Mouse (Mus musculus) ovary, postnatal 14 days (tissue): ENCODE measurements around the gene Pgd.
A peak's percentile ranks its signal among the peaks of the same experiment; 100 is the strongest.

Source experiments
- DNase-seq: peaks from one replicate; pipeline ENCODE4 v3.0.0; 2022; ENCODE audit warnings: low spot score

Pgd gene

DNA sequence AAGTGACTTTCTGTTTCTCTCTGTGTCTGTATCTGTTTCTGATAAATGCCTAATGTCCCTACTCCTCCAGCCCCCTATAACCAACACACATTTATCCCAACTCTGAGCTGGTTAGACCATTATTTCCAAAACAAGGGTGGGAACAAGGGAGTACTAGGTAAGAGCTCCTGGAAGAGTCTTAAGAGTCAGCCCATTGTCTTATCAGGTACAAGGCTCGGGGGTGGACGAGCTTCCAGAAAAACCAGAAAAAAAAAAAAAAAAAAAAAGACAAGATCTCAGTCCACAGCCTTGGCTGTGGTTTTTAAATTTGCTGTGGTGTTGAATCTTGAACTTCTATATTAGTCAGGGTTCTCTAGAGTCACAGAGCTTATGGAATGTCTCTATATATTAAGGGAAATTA lies 1.4 kb upstream of the Pgd start:
- no peak for DNase-seq

DNA sequence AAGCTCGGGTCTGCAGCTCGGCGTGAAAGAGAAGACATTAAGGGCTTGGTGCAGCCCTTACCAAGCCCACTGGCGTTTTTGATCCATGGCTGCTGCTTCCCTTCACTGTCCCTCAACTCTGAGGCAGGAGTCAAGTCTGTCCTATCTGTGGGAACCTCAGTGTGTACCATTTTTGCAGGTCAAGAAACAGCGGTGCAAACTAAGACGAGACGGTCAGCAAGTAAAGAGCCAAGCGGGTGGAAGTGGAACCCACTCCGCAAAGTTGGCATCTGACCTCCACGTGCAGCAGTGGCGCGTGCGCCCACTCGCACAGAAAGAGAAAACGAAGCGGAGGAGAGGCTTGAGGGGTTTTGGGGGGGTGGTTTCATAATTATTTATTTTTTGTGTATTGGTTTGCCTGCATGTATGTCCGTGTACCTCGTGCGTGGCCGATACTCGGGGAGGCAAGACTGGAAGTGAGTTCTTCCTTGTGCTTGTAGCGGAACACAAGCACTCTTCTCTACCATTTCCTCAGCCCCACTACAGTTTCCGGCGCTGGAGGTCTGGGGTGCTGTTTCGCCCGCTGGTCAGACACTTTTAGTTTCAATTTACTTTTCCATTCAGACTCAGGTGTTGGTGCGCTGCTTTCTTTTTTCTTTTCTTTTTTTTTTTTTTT lies 513 bp upstream of the Pgd start:
- no peak for DNase-seq

DNA sequence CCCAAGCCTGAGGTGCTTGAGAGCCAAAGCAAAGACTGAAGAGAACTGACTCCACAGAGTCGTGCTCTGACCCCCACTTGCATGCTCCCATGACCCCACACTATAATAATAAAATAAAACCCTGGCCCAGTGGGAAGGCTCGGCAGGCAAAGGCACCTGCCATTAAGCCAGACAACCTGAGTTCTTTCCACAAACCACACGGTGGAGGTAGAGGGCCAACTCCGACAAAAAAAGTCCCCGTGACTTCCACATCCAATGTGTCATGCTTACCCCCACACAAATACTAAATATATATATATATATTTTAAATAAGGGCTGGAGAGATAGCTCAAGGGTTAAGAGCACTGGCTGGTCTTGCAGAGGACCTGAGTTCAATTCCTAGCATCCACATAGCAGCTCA lies 2.4 kb downstream of the Pgd start:
- no peak for DNase-seq

DNA sequence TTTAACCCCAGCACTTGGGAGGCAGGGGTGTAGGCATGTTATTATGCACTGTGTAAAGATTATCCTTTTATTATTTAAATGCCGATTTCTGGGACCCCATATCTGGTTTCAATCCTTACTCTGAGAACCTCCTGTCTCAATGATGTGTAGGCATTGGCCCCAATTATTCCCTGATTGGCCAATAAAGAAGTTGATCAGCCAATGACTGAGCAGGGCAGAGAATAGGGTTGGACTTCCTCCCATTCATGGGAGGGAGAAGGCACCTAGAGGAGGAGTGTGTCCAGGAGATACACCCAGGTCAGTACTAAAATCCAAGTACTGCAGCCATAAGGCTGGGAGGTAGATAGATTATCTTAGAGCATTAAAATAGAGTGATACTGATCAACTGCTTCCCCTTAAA lies 3.4 kb downstream of the Pgd start:
- DNase-seq, result no peak

DNA sequence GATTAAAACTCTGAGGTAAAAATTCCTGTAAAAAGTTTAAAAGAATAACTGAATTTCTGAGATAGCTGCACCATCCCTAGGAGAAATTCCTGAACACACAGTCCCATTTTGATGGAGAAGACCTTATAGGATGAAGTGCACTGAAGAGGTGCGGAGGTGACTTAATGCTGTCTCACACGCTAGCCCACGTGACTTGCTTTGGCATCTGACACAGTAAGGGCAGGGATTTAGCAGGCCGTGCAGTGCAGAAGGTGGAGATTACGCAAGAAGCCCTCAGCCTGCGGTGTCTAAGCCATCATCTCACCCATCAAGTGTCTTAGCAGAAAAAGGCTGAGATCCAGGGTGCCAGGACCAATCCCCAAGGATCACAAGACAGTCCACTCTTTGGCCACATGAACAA lies 5.4 kb downstream of the Pgd start:
- no peak for DNase-seq

DNA sequence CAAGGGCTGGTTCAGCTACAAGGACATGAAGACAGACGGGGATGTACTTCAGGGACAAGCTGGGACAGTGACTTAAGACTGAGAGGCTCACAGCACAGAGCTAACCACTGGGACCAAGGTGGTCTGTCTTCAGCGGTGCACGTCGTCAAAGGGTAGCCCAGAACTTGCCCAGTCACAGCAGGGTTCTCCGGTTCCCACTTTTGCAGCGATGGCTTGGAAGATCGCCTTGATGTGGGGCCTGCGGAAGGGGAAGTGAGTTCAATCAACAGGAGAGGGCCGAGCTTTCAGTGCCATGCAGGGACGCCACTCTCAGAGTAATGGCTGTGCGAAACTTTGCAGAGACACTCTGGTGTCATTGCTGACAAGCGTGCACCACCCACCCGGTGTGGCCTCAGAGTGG lies 6.7 kb downstream of the Pgd start:
- no peak for DNase-seq

DNA sequence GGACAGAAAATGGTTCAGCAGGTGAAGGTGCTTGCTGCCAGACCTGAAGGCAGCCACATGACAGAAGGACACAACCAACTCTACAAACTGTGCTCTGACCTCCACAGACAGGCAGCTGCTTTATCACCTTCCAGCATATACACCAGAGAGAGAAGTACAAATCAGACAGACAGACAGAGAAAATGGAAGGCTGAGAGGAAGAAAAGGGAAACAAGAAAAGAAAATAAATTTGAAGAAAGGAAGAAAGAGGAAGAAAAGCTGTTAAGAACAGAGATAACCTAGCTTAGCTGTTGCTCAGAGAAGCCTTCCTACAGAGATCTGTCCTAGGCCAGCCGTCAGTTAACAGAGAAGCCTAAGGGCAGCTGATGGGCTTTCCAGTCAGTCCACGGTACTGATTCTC lies 7.4 kb downstream of the Pgd start:
- DNase-seq, result no peak

DNA sequence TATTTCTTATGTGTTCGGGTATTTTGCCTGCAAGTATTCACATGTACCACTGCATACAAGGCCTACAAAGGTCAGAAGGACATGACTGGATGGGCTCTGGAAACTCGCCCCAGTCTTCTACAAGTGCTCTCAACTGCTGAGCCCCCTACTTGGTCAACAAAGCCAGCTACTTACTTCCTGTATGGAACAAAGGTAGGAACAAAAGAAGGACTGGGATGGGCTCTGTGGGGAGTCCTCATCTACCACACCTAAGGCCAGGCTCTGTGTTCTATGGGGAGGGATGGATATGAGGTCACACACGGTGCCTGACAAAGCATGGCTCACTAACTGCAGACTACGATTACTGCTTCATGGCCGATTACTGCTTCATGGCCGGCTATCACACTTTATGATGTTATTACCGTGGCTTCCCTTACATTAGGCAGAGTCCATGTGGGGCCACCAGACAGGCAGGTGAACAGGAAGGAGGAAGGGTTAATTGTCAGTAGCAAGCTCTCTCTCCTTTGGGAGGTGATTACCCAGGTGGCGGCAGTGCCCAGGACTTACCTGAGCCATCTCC lies 9.1 kb downstream of the Pgd start:
- no peak for DNase-seq

DNA sequence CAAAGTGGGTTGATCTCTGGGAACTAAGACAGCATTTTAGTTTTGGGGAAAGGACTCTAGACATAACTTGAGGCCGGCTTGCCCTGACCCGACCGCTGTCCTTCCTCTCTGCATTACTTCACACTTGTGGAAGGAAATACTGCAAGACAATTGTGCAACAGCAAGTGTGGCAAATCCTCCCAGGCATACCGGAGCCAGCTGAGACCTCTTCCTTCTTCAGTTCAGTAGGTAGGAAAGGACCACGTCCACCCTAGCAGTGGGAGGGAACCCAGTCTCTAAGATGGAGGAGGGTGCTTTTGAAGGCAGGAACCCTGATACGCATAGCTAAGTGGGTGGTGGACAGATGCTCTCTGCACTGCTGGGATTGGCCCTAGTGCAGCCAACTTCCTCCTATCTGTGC lies 10.9 kb downstream of the Pgd start:
- no peak for DNase-seq

DNA sequence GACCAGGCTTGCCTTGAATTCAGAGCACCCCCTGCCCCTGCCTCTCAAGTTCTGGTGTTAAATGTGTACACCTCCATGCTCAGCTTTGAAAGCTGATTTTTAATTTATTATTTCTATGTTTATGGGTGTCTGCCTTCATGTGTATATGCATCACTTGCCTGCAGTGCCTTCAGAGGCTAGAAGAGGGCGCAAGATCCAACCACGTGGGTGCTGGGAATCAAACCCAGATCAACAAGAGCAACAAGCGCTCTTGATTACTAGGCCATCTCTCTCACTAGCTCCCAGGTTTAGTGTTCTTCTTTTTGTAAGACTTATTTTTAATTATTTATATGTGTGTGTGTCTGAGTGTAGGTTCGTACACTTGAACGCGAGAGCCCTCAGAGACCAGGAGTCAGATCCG lies 11.7 kb downstream of the Pgd start:
- DNase-seq, result no peak

DNA sequence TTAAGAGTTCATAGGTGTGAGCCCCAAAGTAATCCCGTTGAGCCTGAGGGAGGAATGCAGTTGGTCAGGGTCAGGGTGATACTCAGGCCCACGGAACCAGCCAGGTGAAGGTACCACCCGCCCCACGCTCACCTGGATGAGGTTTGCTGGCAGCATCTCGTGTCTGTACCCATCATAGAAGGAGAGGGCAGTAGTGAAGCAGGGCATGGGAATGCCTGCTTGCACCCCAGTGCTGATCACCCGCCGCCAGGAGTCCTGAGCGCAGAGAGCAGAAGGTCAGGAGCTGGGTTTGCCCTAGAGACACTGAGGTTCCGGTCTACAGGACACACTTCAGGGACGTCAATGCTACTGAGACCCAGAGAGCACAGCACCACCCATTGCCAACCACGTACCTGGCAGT lies 15.8 kb downstream of the Pgd start:
- DNase-seq, result no peak

DNA sequence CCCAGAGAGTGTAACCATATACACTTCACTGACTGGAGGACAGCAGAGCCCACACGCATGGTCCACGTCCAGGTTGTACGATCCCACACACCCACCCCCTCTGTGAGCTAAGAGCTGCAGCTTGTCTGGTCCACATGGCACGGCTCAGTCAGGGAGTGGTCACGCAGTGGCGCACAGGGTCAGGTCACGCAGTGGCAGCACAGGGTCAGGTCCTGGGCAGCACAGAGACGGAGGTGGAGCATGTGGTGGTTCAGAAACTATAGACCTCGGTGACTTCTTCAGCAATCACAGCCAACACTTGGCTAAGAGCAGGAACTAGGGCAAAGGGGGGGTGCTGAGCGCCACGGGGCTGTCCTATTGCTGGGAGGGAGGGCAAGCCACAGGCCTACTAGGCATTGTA lies 16.3 kb downstream of the Pgd start:
- no peak for DNase-seq

DNA sequence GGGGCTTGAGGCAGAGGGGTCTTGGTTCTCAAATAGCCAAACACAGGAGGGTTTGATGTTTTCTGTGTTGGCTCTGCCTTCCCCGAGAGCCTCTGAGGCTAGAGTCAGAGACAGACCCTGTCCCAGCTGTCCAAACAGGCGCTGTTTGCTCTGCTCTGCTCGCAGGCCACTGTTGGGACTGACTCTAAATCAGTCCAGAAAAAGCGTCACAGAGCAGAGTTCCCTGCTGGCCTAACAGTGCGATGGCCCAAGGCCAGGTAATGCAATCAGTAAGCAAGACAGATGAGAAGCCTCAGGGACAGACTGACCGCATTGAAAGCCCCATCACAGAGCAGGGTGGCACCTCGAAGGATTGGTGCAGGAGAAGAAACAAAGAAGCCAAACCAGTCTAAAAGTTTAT lies 17.0 kb downstream of the Pgd start:
- no peak for DNase-seq

DNA sequence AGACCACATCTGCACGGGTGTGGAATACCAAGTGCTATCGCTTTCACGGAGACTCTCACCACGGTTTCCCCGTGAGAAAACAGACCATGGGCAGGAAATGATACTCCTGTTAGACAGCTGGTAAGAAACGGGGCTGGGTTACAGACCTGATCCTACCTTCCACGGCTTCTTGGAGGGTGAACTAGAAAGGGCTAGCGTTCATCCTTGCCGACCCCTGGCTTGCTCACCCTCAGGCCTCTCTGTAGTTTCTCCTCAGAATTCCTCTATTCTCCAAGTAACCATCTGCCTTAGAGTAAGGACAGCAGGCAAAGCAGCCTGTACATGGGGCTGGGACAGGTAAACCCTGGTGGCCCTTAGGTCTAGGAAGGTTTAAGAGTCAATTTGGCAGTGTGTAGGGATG lies 17.4 kb downstream of the Pgd start:
- no peak for DNase-seq

DNA sequence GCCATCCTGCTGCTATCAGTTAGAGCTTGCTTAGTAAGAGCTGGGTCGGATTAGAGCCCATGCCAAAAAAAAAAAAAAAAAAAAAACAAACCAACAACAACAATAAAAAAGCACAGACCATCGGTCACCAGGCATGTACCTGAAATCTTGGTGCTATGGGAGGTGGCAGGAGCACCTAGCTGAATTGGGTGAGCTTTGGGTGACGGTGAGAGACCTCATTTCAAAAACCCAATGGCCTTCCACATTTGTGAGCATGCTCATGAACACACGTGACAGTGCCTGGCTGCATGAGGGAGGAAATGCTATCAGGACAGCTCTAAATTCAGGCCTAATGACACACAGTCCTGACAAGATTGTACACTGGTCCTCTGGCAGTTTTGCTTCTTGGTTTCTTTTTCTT lies 18.5 kb downstream of the Pgd start:
- DNase-seq, result no peak

DNA sequence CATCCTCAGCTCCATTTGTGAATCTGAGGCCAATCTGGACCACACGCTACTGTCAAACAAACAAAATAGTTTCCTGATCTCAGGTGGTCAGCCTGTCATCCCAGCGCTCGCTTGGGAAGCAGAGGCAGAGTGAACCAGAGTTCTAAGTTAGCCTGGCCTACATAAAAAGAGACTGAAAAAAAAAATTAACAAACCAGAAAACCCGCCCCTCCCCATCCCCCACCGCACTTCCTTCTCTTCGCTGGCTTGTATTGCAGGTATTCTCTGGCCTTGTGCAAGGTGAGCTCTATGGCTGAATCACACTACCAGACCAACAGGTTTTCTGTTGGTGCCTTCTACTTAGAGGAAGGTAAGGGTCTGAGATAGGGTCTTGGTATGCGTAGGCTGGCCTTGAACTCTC lies 19.0 kb downstream of the Pgd start:
- no peak for DNase-seq

DNA sequence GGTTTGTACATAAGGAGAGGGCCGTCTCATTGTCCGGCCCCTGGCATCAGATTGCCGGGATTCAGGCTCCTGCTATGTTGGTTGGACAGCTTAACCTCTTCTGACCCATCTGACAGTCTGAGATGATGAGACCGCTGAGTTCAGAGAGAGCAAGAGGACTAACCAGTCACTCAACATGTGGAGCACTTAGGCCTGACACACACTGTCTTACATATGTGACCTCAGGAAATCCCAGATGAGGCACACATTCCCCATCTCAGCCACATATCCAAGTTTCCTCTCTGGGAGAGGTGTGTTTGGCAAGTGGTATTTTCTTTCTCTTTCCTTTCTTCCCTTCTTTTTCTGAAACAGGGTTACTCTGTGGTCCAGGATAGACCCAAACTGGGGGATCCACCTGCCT lies 21.4 kb downstream of the Pgd start:
- no peak for DNase-seq

DNA sequence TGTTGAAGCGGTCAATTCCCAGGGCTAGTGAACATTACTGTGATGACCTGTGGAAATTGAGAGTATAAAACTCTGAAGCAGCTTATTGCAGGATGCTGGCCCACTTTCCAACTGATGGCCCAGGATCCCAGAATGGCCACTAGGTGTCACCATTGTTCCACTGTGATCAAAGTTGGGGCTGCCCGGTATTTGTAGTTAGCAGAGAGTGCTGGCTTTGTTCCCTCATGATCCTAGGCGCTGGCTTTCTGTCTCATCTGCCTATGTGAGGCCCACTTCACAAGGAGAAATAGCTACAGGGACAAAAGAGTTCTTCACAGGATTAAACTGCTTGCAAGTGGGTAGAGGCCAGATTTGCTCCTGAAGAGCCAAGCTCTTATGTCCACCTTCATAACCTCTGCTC lies 22.1 kb downstream of the Pgd start:
- peak; percentile 83 for DNase-seq

DNA sequence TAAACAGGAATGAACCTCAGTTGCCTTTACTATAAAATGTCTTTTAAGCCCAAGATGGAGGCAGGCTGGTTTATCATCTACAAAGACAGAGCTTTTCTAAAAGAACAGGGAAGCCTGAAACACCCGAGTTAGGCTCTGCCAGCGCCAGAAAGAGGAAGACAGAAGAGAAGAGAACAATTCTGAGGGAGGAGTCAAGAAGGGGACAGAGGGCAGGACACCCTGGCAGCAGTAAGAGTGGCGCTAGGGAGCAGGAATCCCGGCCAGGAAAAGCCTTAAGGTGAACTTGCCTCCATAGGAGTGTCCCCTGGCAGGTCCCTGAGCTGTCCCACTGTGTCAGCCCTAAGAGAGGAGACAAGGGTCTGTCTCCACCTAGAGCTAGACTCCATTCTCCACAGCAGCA lies 23.0 kb downstream of the Pgd start:
- DNase-seq, result no peak

DNA sequence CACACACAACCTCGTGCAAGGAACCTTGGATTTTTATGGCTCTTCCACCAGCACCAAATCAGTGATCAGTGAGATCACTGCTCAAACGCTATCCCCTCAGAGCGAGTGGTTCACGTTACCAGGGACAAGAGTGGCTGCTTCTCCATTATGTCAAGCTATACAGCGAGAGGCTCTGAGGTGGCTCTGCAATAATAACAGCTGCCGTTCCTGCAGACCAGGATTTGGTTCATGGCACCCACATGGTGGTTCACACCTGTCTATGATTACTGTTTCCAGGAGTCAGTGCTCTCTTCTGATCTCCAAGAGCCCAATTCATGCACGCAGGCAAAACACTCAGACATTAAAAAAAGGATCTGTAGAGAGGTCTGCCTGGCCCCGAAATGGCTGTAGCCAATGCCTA lies 28.1 kb downstream of the Pgd start:
- no peak for DNase-seq

DNA sequence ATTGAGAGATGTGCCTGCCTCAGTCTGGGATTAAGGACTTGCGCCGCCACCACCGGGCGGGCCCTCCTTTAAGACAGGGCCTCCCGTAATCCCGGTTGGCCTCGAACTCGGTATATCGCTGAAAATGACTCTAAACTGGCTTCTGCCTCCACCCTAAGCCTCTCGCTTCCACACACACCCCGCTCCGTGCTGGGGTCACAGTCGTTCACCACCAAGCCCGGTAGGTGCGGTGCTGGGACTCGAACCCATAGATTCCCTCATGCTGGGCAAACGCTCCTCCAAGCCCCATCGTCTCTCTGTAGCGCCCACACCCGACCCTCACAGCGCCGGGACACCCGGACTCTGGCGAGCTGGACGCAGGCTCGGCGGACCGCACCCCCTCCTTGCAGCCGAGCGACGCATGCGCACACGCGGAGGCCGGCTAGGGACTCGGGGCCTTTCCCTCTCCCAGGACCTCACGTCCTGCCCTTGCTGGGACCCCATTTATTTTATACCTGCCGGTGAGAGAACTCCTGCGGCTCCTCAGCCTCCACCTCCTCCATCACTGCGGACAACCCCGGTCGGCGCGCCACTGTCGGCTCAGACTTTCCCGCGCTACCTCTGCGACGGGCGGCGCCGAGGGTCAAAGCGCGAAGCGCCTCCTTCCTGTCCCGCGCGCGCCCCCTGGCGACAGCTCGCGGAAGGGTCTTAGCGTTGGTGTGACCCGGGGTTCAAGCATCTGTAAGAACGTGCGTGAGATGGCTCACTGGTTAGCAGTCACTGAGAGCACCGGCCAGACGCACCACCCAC lies 29.4 kb downstream of the Pgd start, which contains the start of gene Cenps:
Gene Cenps, minus strand, starts transcription at position 648 of the 789 bp plus-strand sequence.
- DNase-seq, result peak; percentile 87

DNA sequence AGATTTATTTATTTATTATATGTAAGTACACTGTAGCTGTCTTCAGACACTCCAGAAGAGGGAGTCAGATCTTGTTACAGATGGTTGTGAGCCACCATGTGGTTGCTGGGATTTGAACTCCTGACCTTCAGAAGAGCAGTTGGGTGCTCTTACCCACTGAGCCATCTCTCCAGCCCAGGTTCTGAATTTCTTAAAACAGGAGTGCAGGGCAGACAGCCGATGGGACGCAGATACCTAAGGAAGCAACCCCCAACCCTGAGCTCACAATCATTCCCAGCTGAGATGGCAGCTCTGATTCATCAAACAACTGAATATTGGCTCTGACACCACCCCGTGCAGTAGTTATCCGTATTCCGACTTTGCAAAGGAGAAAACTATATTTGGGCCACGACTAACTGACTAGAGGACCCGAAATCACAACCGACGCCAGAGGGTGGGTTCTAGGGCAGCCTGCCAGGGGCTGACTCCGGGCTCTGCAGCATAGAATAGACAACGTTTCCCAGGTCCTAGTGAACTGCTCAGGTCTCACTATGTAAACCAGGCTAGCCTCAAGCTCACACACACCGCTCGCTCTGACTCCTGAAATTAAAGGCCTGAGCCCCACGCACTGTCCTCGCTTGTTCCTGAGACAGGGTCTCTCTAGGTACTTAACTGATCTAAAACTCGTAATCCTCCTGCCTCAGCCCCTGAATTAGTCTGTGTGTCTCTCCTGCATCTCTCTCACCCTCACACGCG lies 30.3 kb downstream of the Pgd start:
- no peak for DNase-seq

DNA sequence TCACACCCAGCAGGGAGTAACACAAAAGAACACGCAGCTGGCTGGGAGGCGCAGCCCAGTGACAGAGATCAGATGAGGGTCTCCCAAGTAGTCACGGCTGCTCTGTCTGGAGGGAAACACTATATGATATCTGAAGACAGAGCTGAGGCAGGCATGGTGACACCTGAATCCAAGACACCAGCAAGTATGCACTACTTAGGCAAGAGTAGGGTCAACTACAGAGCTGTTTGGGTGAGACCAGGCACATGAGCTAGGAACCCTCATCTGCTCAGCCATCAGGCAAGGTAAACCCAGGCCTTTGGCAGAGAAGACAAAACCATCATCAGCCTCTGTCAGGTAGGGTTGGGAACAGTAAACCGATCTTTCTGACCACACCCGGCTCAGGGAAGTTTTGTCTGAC lies 33.2 kb downstream of the Pgd start:
- no peak for DNase-seq
